Mouse (Mus musculus) intestine, embryonic 16.5 days (tissue): Measurements from ENCODE around the gene Igfbp5. TPM values are rescaled to one million over a fixed set of nuclear protein-coding genes. Genes with fewer than 3 reads are reported as not detected.

ENCODE experiments used
- ATAC-seq: fragments of 200-750 bp; cut with Nextera tagmentation; 2 replicates; pipeline ENCODE4 v1.8.0; 2017; ENCODE audit warnings: moderate TSS enrichment, moderate library complexity
- H3K27ac ChIP-seq: fragments of 300-500 bp; sonication (generic); 2 replicates; pipeline ENCODE4 v1.5.1; 2014; ENCODE audit warnings: mild to moderate bottlenecking, low read length
- H3K27me3 ChIP-seq: fragments of 300-500 bp; sonication (generic); replicated peaks from 2 replicates; pipeline ENCODE4 v1.6.1; 2014; ENCODE audit warnings: low read length, control low read depth, mixed read lengths; ENCODE audit not compliant: control insufficient read depth, insufficient read depth
- H3K36me3 ChIP-seq: fragments of 300-500 bp; sonication (generic); 2 replicates; pipeline ENCODE4 v1.6.1; 2014; ENCODE audit warnings: low read length, control low read depth; ENCODE audit not compliant: control insufficient read depth, insufficient read depth
- H3K4me1 ChIP-seq: fragments of 300-500 bp; sonication (generic); 2 replicates; pipeline ENCODE4 v1.6.1; 2014; ENCODE audit warnings: low read length, control low read depth, mixed read lengths; ENCODE audit not compliant: control insufficient read depth, insufficient read depth
- H3K4me2 ChIP-seq: fragments of 300-500 bp; sonication (generic); 2 replicates; pipeline ENCODE4 v1.6.1; 2014; ENCODE audit warnings: low read depth, low read length, control low read depth
- H3K4me3 ChIP-seq: fragments of 300-500 bp; sonication (generic); 2 replicates; pipeline ENCODE4 v1.5.1; 2014; ENCODE audit warnings: mild to moderate bottlenecking, low read length
- H3K9ac ChIP-seq: fragments of 300-500 bp; sonication (generic); 2 replicates; pipeline ENCODE4 v1.6.1; 2014; ENCODE audit warnings: low read depth, low read length
- H3K9me3 ChIP-seq: fragments of 300-500 bp; sonication (generic); 2 replicates; pipeline ENCODE4 v1.6.1; 2016; ENCODE audit warnings: low read length, control low read depth; ENCODE audit not compliant: control insufficient read depth
- WGBS: fragments of 180-500 bp; shearing (Covaris S2); extraction: QIAGEN DNeasy Blood & Tissue Kit; methylation state at CpG from one replicate; pipeline ENCODE4 v1.1.7; 2014; 5-methylcytosine and 5-hydroxymethylcytosine counted together
- polyA plus RNA-seq: library from polyadenylated mRNA; unstranded; fragments of >200 nt; fragmentation: Nextera tagmentation; extraction: Ambion mirVana; gene quantifications from 2 replicates; pipeline ENCODE4 v1.2.1, GENCODE M21; 2015

Igfbp5 gene
- polyA plus RNA-seq, 1 experiment from 2014 or later: 25.7 TPM

DNA sequence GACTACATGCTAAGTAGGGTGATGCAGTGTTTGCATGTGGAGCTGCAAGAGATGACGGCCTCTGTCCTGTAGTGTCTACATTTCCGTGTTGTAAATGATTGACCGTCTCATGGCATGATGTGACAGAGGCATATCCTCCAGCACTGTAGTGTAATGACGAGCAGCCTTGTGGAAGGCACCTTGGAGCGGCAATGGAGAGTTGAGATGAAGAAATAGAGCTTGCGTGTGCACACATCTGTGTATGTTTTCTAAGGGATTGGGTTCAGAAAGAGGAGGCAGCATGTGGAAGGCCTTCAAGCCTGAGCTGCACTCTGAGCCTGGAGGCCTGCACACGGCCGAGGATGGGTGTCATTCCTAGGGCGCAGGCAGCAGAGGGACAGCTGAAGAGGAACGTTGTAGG lies 19.0 kb downstream of the Igfbp5 start:
- WGBS: 85% methylated on average over 10 of the region's 10 CpGs
- H3K27ac ChIP-seq: no peak overlapping the region
- H3K4me3 ChIP-seq: no peak overlapping the region
- H3K4me1 ChIP-seq: no peaks in the 10 kb centered on the region
- no peak for ATAC-seq
- H3K4me2 ChIP-seq: no peak overlapping the region
- no peaks in the 10 kb centered on the region for H3K27me3 ChIP-seq
- no peaks in the 10 kb centered on the region for H3K36me3 ChIP-seq
- H3K9me3 ChIP-seq: no peaks in the 10 kb centered on the region
- H3K9ac ChIP-seq: no peak overlapping the region

DNA sequence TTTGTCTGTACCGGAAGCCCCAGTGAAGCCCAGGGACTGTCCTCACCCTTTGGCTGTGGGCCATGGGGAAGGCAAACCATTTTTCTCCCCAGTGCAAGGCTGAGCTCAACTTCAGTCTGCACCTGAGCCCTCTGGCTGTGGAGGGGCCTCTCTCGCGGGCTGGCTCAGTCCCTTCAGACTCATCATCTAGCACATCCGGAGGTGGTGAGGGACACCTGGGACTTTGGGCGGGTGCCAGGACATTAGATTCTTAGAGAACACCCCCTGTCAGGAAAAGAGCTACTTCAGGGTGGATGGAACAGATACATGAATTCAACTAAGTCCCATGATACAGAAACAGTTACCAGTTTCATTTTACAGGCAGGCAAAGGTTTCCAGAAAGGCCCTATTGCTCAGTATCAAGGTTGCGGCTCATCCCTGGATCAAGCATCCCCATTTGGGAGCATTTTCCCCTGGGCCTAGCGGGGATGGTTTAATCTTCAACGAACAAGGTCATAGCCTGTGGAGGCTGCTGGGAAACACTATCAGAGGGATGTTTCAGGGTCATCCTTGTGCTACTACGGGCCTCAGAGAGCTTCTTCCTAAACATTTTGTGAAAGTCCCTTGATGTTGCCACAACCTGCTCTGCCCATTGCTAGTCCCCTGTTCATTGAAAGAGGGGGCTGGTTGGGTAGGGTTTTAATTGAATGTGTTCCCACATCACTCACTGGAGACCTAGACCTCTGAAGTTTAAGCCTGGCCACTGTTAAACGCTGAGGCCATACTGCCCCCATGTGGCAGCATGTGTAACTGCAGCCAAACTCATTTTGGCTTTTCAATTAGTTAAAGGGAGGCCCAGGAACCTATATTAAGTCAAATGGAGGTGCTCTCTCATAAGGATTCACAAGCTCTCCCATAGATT lies 20.1 kb downstream of the Igfbp5 start:
- H3K27ac ChIP-seq: no peak overlapping the region
- no peaks in the 10 kb centered on the region for H3K36me3 ChIP-seq
- peak; percentile 18; the same call in 1 of the 2 replicates for ATAC-seq
- no peaks in the 10 kb centered on the region for H3K4me1 ChIP-seq
- H3K27me3 ChIP-seq: no peaks in the 10 kb centered on the region
- H3K4me2 ChIP-seq: no peak overlapping the region
- no peaks in the 10 kb centered on the region for H3K9me3 ChIP-seq
- no peak overlapping the region for H3K9ac ChIP-seq
- WGBS: 41% methylated on average over 10 of the region's 10 CpGs
- no peak overlapping the region for H3K4me3 ChIP-seq

- Histone ChIP-seq H3K27ac (no peak overlapping the region), H3K36me3 (no peaks in the 10 kb centered on the region), H3K4me2 (no peak overlapping the region), H3K4me1 (no peaks in the 10 kb centered on the region), H3K27me3 (no peaks in the 10 kb centered on the region), H3K4me3 (no peak overlapping the region), H3K9me3 (no peaks in the 10 kb centered on the region), H3K9ac (no peak overlapping the region)
- ATAC-seq: no peak
- WGBS: 76% methylated on average over 1 of the region's 1 CpGs
Measured at GRCm38 (mm10) chr1:72853759-72854158, 20.9 kb downstream of the Igfbp5 start.

DNA sequence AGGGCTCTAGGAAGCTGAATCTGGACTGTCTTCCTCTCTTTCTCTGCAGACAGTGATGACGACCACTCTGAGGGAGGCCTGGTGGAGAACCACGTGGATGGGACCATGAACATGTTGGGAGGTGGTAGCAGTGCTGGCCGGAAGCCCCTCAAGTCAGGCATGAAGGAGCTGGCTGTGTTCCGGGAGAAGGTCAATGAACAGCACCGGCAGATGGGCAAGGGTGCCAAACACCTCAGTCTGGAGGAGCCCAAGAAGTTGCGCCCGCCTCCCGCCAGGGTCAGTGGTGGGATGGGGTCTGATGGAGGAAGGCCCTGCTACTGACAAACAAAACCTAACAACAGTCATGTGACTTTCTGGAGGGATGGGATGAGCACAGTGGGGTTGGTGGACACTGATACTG lies 25.6 kb downstream of the Igfbp5 start:
- Histone ChIP-seq H3K27me3 (no peaks in the 10 kb centered on the region), H3K27ac (no peak overlapping the region), H3K4me2 (no peak overlapping the region), H3K9me3 (no peaks in the 10 kb centered on the region), H3K36me3 (no peaks in the 10 kb centered on the region), H3K9ac (no peak overlapping the region), H3K4me1 (no peaks in the 10 kb centered on the region), H3K4me3 (no peak overlapping the region)
- no peak for ATAC-seq
- 87% methylated on average over 8 of the region's 8 CpGs for WGBS

GRCm38 (mm10) chr1:72847849-72848380 lies 26.8 kb downstream of the Igfbp5 start:
- Histone ChIP-seq H3K36me3 (no peaks in the 10 kb centered on the region), H3K9ac (no peak overlapping the region), H3K4me1 (no peaks in the 10 kb centered on the region), H3K27ac (no peak overlapping the region), H3K4me2 (no peak overlapping the region), H3K9me3 (no peaks in the 10 kb centered on the region), H3K4me3 (no peak overlapping the region), H3K27me3 (no peaks in the 10 kb centered on the region)
- 90% methylated on average over 4 of the region's 4 CpGs for WGBS
- no peak for ATAC-seq

DNA sequence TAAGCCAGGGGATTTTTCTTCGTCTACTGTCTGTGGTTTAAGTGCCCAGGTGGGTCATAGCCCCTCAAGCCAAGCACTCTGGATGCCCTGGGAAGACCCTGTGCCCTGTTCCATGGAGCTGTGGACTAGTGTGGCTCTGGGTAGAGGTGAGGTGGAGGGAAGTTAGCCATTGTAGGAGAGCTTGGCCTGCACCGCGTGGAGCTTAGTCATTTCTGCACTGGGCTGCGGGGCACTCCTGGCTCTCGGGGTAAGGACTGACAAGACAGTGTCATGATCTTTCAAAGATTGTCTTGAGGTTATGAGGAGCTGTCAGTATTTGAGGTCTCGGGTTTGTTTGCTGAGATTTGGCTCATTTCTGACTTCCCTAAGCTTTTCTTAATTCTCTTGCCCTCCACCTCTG lies 30.0 kb downstream of the Igfbp5 start:
- H3K9ac ChIP-seq: no peak overlapping the region
- H3K4me1 ChIP-seq: no peaks in the 10 kb centered on the region
- no peaks in the 10 kb centered on the region for H3K9me3 ChIP-seq
- no peak for ATAC-seq
- WGBS: 88% methylated on average over 6 of the region's 6 CpGs
- no peaks in the 10 kb centered on the region for H3K36me3 ChIP-seq
- H3K27ac ChIP-seq: no peak overlapping the region
- H3K4me3 ChIP-seq: no peak overlapping the region
- no peaks in the 10 kb centered on the region for H3K27me3 ChIP-seq
- H3K4me2 ChIP-seq: no peak overlapping the region

- Histone ChIP-seq H3K9me3 (no peaks in the 10 kb centered on the region), H3K4me1 (no peaks in the 10 kb centered on the region), H3K9ac (no peak overlapping the region), H3K36me3 (no peaks in the 10 kb centered on the region), H3K27ac (no peak overlapping the region), H3K4me2 (no peak overlapping the region), H3K4me3 (no peak overlapping the region), H3K27me3 (no peaks in the 10 kb centered on the region)
- WGBS: 73% methylated on average over 18 of the region's 18 CpGs
- peak; percentile 89 for ATAC-seq
Measured at GRCm38 (mm10) chr1:72842666-72843459, 31.8 kb downstream of the Igfbp5 start.

DNA sequence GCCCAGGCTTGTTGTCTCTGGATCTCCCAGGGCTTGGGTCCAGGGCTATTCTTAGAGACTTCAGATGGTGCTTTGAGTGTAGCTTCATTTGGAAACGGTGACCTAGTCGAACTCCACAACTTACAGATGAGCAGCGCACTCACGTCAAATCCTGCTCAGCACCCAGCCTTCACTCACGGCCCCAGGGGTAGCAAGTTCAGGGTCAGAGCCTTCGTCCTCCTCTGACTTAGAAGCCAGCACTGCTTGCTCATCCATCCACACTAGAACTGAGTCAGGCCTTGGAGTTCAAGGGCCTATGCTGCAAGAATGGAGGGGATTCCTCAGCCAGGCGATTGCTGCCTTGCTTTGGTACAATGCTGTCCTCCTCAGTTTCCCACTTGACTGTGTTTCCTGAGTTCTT lies 34.9 kb downstream of the Igfbp5 start:
- no peak overlapping the region for H3K9ac ChIP-seq
- ATAC-seq: no peak
- no peaks in the 10 kb centered on the region for H3K9me3 ChIP-seq
- H3K4me1 ChIP-seq: no peaks in the 10 kb centered on the region
- 93% methylated on average over 7 of the region's 7 CpGs for WGBS
- no peak overlapping the region for H3K4me3 ChIP-seq
- H3K27ac ChIP-seq: no peak overlapping the region
- H3K4me2 ChIP-seq: no peak overlapping the region
- no peaks in the 10 kb centered on the region for H3K27me3 ChIP-seq
- H3K36me3 ChIP-seq: no peaks in the 10 kb centered on the region

- Histone ChIP-seq H3K4me2 (no peak overlapping the region), H3K27me3 (no peaks in the 10 kb centered on the region), H3K36me3 (no peaks in the 10 kb centered on the region), H3K27ac (no peak overlapping the region), H3K4me1 (no peaks in the 10 kb centered on the region), H3K9ac (no peak overlapping the region), H3K4me3 (no peak overlapping the region), H3K9me3 (no peaks in the 10 kb centered on the region)
- 69% methylated on average over 8 of the region's 8 CpGs for WGBS
- no peak for ATAC-seq
Measured at GRCm38 (mm10) chr1:72839356-72839755, 35.3 kb downstream of the Igfbp5 start.
